Mouse (Mus musculus): ENCODE data around the gene Megf8. TPM values are rescaled to one million over a fixed set of nuclear protein-coding genes. Genes with fewer than 3 reads are reported as not detected.

Gene Megf8
- polyA plus RNA-seq, 1 experiment from 2014 or later = 1.2 TPM

DNA sequence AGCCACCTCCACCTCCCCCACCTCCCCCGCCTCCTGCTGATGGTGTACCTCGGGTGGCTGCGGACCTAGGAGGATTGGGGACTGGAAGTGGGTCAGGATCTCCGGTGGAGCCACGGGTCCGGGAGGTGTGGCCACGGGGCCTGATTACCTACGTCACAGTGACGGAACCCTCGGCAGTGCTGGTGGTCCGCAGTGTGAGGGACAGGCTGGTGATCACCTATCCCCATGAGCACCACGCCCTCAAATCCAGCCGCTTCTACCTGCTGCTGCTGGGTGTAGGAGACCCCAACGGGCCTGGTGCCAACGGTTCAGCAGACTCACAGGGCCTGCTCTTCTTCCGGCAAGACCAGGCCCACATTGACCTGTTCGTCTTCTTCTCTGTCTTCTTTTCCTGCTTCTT, 46.7 kb downstream of the Megf8 start:
- no peak overlapping the region for H3K27ac ChIP-seq
- H3K4me2 ChIP-seq = no peak overlapping the region
- H3K27me3 ChIP-seq = peaks cover 35% of the 10 kb centered on the region
- WGBS (ENCODE audit: insufficient replicate concordance) = 85% methylated on average over 17 of the region's 17 CpGs
- H3K36me3 ChIP-seq = peaks cover 3% of the 10 kb centered on the region; the same call in 1 of the 2 replicates
- no peak overlapping the region for H3K4me3 ChIP-seq (replicated peaks)
- DNase-seq (no peak), ATAC-seq (ENCODE audit: low read depth) (no peak)
- no peak overlapping the region for H3K9ac ChIP-seq
- H3K4me1 ChIP-seq (replicated peaks) = no peaks in the 10 kb centered on the region
- no peaks in the 10 kb centered on the region for H3K9me3 ChIP-seq (replicated peaks)

DNA sequence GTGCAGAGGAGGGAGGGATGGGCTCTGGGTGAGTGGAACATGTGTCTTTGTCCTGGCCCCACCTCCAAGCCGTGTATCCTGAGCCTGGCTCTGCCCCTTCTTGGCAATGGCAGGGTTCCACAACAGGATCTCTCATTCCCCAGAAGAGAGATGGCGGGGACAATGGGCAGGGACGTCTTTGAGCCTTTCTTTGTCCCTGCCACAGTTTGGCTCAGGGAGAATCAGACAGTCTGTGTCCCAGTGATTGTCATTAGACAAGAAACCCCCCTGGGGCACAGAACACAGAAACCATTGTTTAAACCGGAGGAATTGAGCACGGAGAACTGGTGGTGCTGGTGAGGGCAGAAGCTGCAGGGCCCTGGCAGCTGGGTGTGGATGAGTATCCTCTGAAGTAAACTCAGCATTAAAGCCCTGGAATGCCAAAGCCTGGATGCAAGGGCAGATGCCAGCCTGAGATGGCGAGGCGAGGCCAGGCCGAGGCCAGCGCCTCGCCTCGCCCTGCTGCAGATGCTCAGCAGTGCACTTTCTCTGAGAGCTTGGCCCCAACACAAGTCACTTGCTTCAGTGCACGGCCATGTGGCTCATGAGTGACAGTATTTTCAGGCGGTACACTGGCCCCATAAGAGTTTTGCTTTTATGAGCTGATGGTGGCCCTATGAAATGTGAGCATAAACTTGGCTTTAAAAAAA, 49.1 kb downstream of the Megf8 start:
- H3K27ac ChIP-seq = no peak overlapping the region
- no peak overlapping the region for H3K9ac ChIP-seq
- no peaks in the 10 kb centered on the region for H3K4me1 ChIP-seq (replicated peaks)
- peaks cover 55% of the 10 kb centered on the region for H3K27me3 ChIP-seq
- H3K9me3 ChIP-seq (replicated peaks) = no peaks in the 10 kb centered on the region
- no peak for DNase-seq
- no peak overlapping the region for H3K4me3 ChIP-seq (replicated peaks)
- ATAC-seq (ENCODE audit: low read depth) = no peak
- H3K4me2 ChIP-seq = no peak overlapping the region
- no peaks in the 10 kb centered on the region for H3K36me3 ChIP-seq
- WGBS (ENCODE audit: insufficient replicate concordance) = 50% methylated on average over 13 of the region's 13 CpGs

DNA sequence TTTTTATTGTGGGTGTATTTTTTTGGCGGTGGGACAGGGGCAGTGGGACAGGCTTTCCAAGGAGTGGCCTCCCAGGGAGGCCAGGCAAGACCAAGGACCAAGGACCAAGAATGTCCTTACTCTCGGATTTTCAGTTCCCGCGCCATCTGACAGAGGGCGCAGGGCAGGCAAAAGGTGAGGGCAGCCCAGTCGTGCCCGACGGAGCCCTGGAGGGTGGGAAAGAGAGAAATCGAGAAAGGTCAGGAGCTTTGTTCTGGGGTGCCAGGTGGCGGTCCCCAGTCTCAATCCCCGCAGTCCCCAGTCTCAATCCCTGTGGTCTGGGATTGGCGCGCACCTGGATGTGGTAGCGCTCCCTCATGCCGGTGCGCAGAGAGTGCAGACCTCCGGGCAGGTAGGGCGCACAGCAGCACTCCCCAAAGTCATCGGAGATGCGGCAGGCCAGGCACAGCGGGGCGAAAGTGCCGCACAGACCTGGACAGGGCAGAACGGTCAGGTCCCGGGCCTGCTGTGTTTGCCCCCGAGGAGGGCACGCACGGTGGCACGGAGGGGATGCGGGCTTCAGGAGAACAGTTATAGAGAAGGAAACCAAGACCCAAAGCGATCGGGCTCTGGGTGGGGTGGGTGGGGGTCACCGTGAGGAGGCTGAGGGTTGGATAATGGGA, 50.8 kb downstream of the Megf8 start:
- DNase-seq (no peak), ATAC-seq (ENCODE audit: low read depth) (no peak)
- Histone ChIP-seq H3K9ac (no peak overlapping the region), H3K4me2 (no peak overlapping the region), H3K9me3 (replicated peaks) (no peaks in the 10 kb centered on the region), H3K4me3 (replicated peaks) (no peak overlapping the region), H3K36me3 (no peaks in the 10 kb centered on the region), H3K27ac (no peak overlapping the region), H3K4me1 (replicated peaks) (no peaks in the 10 kb centered on the region), H3K27me3 (peaks cover 55% of the 10 kb centered on the region)
- WGBS (ENCODE audit: insufficient replicate concordance) = 2% methylated on average over 33 of the region's 33 CpGs

DNA sequence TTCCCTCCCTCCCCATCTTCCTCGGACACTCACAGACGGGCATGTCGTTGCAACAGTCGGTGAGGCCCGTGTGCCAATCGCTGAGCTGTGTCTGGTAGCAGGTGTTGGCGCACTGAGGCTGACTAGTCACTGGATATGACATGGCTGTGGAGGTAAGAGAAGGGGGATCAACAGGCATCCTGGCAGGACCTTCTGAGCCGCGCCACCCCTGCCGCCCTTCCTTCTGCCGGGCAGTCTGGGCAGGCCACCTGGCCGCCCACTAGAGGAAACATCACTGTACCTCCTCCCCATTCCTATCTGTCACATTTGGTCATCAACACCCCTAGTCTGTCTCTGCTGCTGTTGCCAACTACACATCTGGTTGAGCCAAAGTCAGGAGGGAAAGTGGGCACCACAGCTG, 51.4 kb downstream of the Megf8 start:
- no peak for DNase-seq
- Histone ChIP-seq H3K27me3 (peaks cover 55% of the 10 kb centered on the region), H3K9me3 (replicated peaks) (no peaks in the 10 kb centered on the region), H3K36me3 (no peaks in the 10 kb centered on the region), H3K4me2 (no peak overlapping the region), H3K27ac (no peak overlapping the region), H3K4me1 (replicated peaks) (no peaks in the 10 kb centered on the region), H3K4me3 (replicated peaks) (no peak overlapping the region), H3K9ac (no peak overlapping the region)
- no peak for ATAC-seq (ENCODE audit: low read depth)
- 21% methylated on average over 12 of the region's 12 CpGs for WGBS (ENCODE audit: insufficient replicate concordance)

DNA sequence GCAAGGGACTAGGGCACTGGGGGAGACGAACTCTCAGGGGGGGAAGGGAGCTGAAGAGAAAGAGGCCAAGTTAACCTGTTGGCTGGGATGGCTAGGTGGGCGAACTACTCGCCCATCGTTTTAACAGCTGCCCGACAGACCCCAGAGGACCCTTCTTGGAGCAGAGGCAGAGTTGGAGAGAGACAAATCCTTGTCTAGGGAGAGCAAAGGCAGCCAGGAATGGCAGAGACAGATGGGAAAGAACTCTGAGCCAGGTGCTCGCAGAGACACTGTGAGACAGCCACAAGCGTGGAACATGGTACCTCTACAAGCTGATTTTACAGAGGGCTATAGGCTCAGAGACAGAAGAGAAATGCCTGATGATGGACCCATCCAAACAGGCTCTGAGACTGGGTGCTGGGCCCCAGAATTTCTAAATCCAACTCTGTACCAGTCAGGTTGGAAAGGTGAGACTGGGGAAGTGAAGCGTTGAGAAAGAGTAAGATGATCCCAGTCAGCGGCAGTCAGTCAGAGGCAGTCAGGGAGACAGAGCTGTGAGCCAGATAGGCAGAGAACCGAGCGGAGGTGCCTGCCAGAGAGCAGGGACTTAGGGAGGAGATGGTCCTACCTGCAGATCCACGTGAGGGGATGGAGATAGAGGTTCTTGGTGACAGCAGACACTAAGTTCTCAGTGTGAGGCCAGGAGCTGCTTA, 52.2 kb downstream of the Megf8 start, which contains the start of gene Cnfn:
Cnfn (minus strand) TSS at position 667 of the 692 bp plus-strand sequence.
- Histone ChIP-seq H3K27ac (no peak within 1 kb of the TSS), H3K27me3 (peaks cover 55% of the 10 kb centered on the region), H3K4me2 (no peak within 1 kb of the TSS), H3K9me3 (replicated peaks) (no peaks in the 10 kb centered on the region), H3K4me1 (replicated peaks) (no peaks in the 10 kb centered on the region), H3K36me3 (no peaks in the 10 kb centered on the region), H3K4me3 (replicated peaks) (no peak within 1 kb of the TSS), H3K9ac (no peak within 1 kb of the TSS)
- DNase-seq (no peak), ATAC-seq (ENCODE audit: low read depth) (no peak)
- WGBS (ENCODE audit: insufficient replicate concordance) = 46% methylated on average over 12 of the region's 12 CpGs

DNA sequence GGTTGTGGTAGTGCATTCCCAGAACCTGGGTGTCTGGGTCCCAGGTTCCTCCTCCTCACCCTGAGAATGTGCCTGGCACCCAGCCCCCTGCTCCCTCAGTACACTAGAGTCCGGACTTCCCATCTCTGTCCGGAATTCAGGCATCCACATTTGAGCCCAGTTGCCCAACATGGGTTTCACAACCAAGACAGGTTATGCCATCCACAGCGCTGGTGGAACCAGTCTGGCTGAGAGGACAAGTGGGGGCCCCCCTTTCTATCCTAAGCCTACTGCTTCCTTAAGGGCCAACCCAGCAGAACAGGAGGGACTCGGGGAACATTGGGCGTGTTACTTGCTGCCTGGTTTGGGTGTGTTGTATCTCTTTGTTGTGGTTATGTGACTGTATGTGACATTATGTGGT, 55.5 kb downstream of the Megf8 start:
- Histone ChIP-seq H3K4me3 (replicated peaks) (no peak overlapping the region), H3K9me3 (replicated peaks) (no peaks in the 10 kb centered on the region), H3K9ac (no peak overlapping the region), H3K27ac (no peak overlapping the region), H3K36me3 (no peaks in the 10 kb centered on the region), H3K4me1 (replicated peaks) (peaks cover 7% of the 10 kb centered on the region; the same call in 1 of the 2 replicates), H3K27me3 (peaks cover 33% of the 10 kb centered on the region), H3K4me2 (no peak overlapping the region)
- WGBS (ENCODE audit: insufficient replicate concordance) = 65% methylated on average over 5 of the region's 5 CpGs
- ATAC-seq (ENCODE audit: low read depth) (no peak), DNase-seq (no peak)

DNA sequence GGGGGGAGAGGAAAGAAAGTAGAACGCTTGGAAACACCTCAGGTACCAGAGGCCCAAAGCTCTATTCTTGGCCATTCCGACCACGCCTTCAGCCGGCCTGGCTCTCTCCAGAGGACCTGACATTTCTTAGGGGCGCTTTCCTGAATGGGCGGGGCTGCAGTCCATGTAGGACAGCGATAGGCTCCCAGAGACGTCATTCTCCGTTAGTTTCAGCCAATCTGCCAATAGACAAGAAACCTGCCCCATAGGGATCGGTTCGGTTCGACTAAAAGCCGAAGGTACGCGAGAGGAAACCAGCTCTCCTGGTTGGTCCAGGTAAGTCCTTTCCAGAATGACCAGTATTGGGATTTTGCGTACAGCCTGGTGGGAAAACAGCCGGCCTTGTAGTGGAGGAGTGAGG, 59.6 kb downstream of the Megf8 start:
- H3K4me3 ChIP-seq (replicated peaks) = peak overlapping the region; percentile 37
- 7% methylated on average over 17 of the region's 17 CpGs for WGBS (ENCODE audit: insufficient replicate concordance)
- H3K27ac ChIP-seq = no peak overlapping the region
- no peaks in the 10 kb centered on the region for H3K36me3 ChIP-seq
- H3K4me1 ChIP-seq (replicated peaks) = peaks cover 32% of the 10 kb centered on the region
- 0 out of 2 replicates have a peak overlapping the region, but pooled peaks have one; percentile 39 for H3K9ac ChIP-seq
- no peaks in the 10 kb centered on the region for H3K9me3 ChIP-seq (replicated peaks)
- DNase-seq (peak; percentile 64), ATAC-seq (ENCODE audit: low read depth) (peak; percentile 50; the same call in 1 of the 2 replicates)
- peak overlapping the region; percentile 52 for H3K4me2 ChIP-seq
- H3K27me3 ChIP-seq = 0 out of 2 replicates have a peak, but pooled peaks cover 3% of the 10 kb centered on the region

DNA sequence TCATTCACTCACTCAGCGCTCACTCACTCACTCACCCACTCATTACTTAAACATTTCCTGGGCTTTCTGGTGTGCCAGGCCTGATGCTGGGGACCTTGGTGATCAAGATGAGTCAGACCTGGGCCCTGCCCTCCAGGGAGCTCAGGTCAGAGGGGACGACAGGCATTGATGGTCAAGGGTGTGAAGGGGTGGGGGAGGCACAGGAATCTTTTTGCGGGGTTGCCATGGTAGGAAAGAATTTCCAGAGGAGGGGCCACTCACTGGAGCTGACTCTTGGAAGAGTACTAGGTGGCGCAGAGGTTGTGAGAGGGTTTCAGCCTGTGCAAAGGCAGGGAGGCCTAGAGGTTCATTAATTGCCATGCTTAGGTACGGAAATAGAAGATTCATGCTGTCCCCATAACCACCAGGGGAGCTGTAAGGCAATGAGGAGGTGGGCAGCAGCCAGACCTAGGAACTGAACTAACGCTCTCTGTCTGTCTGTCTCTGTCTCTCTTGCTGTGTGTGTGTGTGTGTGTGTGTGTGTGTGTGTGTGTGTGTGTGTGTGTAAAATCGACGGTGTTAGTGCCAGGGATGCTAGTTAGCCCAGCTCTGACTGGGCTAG, 60.2 kb downstream of the Megf8 start:
- H3K27me3 ChIP-seq = 0 out of 2 replicates have a peak, but pooled peaks cover 3% of the 10 kb centered on the region
- WGBS (ENCODE audit: insufficient replicate concordance) = 51% methylated on average over 8 of the region's 8 CpGs
- peaks cover 32% of the 10 kb centered on the region for H3K4me1 ChIP-seq (replicated peaks)
- ATAC-seq (ENCODE audit: low read depth) = no peak
- no peaks in the 10 kb centered on the region for H3K9me3 ChIP-seq (replicated peaks)
- H3K9ac ChIP-seq = no peak overlapping the region
- H3K27ac ChIP-seq = no peak overlapping the region
- no peak overlapping the region for H3K4me3 ChIP-seq (replicated peaks)
- no peaks in the 10 kb centered on the region for H3K36me3 ChIP-seq
- no peak for DNase-seq
- H3K4me2 ChIP-seq = peak overlapping the region; percentile 52; the same call in 1 of the 2 replicates

DNA sequence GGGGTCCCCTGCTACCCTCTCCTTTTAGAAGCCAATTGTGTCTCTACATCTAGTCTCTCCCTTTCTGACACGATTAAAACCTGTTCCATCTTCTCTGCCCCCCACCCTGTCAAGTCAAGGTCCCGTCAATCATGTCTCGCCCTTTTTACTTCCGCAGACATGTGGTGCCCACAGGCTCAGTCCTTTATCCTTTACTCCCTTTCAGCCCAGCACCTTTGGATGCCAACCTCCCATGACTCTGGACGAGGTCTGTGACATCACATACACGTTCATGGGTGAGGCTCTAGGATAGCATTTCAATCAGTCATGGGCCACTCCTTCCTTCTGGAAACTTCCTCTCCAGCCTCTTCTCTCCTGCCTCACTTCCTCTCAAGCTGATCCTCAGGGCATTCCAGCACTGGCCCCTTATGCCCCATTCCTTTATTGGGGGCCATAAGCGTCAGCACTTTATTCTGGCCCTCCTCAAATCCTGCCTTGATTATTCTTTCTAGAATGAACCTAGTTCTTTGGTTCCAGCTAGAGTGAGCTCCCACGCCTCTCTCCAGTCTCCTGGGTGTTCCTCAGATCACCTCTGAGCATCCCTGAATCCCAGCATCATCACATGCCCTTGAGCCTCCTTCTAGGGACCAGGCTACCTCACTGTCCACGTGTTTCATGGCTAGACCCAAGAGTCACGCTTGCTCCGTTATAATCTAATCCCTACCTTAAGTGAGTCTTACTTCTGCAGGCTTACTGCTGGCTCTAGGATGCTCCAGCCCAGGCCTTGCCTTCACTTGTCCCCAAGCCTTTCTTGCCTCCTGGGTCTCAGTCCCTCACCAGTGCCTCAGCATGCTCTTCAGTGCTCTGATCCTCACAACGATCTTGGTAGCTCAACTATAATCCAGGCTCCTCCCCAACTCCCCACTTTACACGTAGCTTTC, 61.5 kb downstream of the Megf8 start:
- Histone ChIP-seq H3K4me1 (replicated peaks) (peaks cover 32% of the 10 kb centered on the region), H3K9me3 (replicated peaks) (no peaks in the 10 kb centered on the region), H3K9ac (no peak overlapping the region), H3K4me2 (no peak overlapping the region), H3K36me3 (0 out of 2 replicates have a peak, but pooled peaks cover 6% of the 10 kb centered on the region), H3K27me3 (0 out of 2 replicates have a peak, but pooled peaks cover 3% of the 10 kb centered on the region), H3K27ac (no peak overlapping the region), H3K4me3 (replicated peaks) (no peak overlapping the region)
- 68% methylated on average over 13 of the region's 13 CpGs for WGBS (ENCODE audit: insufficient replicate concordance)
- ATAC-seq (ENCODE audit: low read depth) = no peak
- no peak for DNase-seq

DNA sequence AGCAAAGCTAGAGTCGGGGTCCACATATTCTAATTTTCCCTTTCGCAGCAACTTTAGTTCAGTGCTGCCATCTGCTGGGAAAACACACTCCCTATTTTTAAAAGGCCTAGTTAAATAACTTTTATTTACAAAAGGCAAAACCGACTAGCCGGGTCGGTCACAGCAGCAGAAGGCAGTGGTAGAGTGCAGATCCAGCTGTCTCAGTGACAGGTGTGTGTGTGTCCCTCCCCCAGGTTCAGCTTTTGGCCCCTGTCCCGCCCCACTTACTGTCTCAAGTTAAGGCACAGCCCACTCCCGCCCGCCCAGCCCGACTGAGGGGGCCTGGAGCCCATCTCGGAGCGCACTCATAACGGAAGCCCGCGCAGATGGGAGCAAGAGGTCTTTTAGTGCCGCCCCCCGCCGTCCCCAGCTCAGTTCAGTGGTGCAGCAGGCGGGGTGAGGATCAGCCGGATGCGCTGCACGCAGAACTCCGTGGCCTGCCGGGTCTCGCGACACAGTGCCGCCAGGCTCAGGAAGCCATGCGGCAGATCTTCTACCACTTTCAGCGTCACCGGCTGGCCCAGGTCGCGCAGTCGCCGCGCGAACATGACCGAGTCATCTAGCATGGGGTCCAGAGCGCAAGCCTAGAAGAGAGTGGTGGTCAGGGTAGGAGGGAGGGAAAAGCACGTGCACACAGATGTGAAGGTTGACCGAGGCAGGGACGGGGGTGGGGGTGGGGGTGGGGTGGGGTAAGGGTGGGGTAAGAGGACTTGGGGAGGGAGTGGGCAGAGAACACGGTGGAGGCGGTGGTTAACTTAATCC, 62.8 kb downstream of the Megf8 start:
- DNase-seq = no peak
- Histone ChIP-seq H3K4me1 (replicated peaks) (peaks cover 36% of the 10 kb centered on the region), H3K36me3 (peaks cover 13% of the 10 kb centered on the region; the same call in 1 of the 2 replicates), H3K4me3 (replicated peaks) (peak overlapping the region; percentile 56), H3K9me3 (replicated peaks) (no peaks in the 10 kb centered on the region), H3K4me2 (peak overlapping the region; percentile 81), H3K27ac (no peak overlapping the region), H3K9ac (peak overlapping the region; percentile 64), H3K27me3 (0 out of 2 replicates have a peak, but pooled peaks cover 3% of the 10 kb centered on the region)
- peak; percentile 46 for ATAC-seq (ENCODE audit: low read depth)
- 3% methylated on average over 42 of the region's 42 CpGs for WGBS (ENCODE audit: insufficient replicate concordance)

Data from liver, embryonic 13.5 days (tissue).